Mouse (Mus musculus) spleen, adult 2 months (tissue): Measurements from ENCODE around the gene Mtcl1.

ENCODE experiments used
- CTCF ChIP-seq: fragments of 200-500 bp; IDR thresholded peaks from 2 replicates; pipeline ENCODE4 v1.5.1; 2011; ENCODE audit warnings: mild to moderate bottlenecking, inconsistent platforms; ENCODE audit not compliant: insufficient read depth, insufficient read length, insufficient replicate concordance; ENCODE audit errors: extremely low read depth
- POLR2A ChIP-seq: fragments of 200-500 bp; IDR thresholded peaks from 2 replicates; pipeline ENCODE4 v1.6.1; 2011; ENCODE audit warnings: low read depth, low read length, inconsistent platforms

DNA sequence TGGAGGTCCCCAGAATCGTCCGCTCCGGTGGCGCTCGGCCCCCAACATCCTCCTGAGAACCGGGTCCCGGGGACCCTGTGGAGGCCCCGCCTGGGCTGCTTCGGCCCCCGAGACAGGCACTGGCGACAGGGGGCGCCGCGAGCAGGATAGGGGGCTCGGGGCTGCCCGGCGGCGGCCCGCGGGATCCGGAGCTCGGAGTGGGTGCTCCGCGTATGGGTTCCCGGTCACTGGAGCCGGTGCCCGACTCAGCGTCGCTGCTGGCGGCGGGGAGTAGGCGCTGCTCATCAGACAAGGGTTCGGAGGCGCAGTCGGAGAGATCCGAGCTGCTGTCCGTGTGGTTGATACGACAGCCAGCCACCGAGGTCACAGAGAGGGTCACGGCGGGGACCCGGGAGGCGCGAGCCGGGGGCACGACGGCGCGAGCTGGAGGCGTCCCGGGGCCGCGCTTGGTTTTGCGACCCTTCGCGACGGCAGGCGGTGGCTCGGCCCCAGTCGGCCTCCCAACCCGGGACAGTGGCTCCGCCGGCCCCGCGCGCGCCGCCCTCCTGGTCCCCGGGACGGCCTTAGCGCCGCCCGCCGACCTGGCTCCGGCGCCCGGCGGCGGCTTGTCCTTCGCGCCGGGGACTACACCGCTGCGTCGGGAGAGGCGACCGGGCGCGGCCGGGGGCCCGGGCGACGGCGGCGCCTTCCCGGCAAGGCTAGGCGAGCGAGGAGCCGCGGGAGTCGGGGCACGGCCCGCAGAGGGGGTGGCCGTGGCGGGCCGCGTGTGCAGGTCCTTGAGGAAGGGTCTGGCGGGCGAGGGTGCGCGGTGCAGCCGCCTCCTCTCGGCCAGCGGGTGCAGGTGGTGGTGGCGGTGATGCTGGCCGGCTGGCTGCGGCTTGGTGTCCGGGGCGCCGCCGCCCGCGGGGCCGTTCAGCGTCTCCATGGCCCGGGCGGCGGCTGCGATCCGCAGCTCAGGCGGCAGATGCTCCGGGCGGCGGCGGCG is 837 bp downstream of the Mtcl1 start:
- no peak for TF ChIP-seq POLR2A
- TF ChIP-seq CTCF: no peak
